Mouse (Mus musculus) CH12.LX (cell line): ENCODE data around the gene Mag. TPM values are rescaled to one million over a fixed set of nuclear protein-coding genes. Genes with fewer than 3 reads are reported as not detected.
"Not testable (repeated sequence)": the region's sequence is repeated elsewhere in the genome, so short reads cannot be mapped to it uniquely, and the experiment has no call there.

Experiments used
- DNase-seq: peaks from one replicate; pipeline ENCODE4 v3.0.0-alpha.2; 2013; ENCODE audit errors: extremely low read depth
- H3K27ac ChIP-seq: 2 replicates; pipeline ENCODE4 v1.5.1; 2012; ENCODE audit warnings: low read depth, mild to moderate bottlenecking, control low read depth, moderate library complexity; ENCODE audit not compliant: insufficient read depth
- H3K27me3 ChIP-seq: replicated peaks from 2 replicates; pipeline ENCODE3; 2012; ENCODE audit warnings: inconsistent platforms
- H3K36me3 ChIP-seq, 2 experiments: replicated peaks in 1 of 2; 2 replicates each; pipeline versions ENCODE3 to v1.6.1; 2012; ENCODE audit warnings: inconsistent platforms in 1 of 2, low read length in 1 of 2, mild to moderate bottlenecking in 1 of 2, mixed read lengths in 1 of 2, moderate library complexity in 1 of 2; ENCODE audit not compliant: control insufficient read depth in 1 of 2, insufficient read depth in 1 of 2
- H3K4me1 ChIP-seq, 2 experiments: 2 replicates each; pipeline ENCODE4 v1.6.1; 2012; ENCODE audit warnings: inconsistent platforms in 1 of 2, moderate library complexity in 1 of 2; ENCODE audit not compliant: insufficient read depth in 2 of 2, control insufficient read depth in 1 of 2
- H3K4me2 ChIP-seq: 2 replicates; pipeline ENCODE4 v1.6.1; 2012; ENCODE audit warnings: low read depth, mild to moderate bottlenecking, control low read depth; ENCODE audit not compliant: poor library complexity, insufficient read depth, severe bottlenecking
- H3K4me3 ChIP-seq, 3 experiments: fragments of 150-350 bp in 1 of 3; sonication (generic) in 1 of 3; replicated peaks in 1 of 3; 2 replicates each; pipeline versions ENCODE3 to v1.5.1; 2011 to 2012; ENCODE audit warnings: low read depth in 2 of 3, low read length in 2 of 3, mild to moderate bottlenecking in 2 of 3, moderate library complexity in 2 of 3, control low read depth in 1 of 3, improper control_type of control experiment in 1 of 3, inconsistent platforms in 1 of 3, mixed read lengths in 1 of 3; ENCODE audit not compliant: poor library complexity in 1 of 3
- H3K79me2 ChIP-seq: replicated peaks from 2 replicates; pipeline ENCODE4 v1.6.1; 2012; ENCODE audit warnings: mild to moderate bottlenecking, moderate library complexity; ENCODE audit not compliant: control insufficient read depth, poor library complexity, insufficient read depth, severe bottlenecking; ENCODE audit errors: extremely low read depth
- H3K9ac ChIP-seq: 2 replicates; pipeline ENCODE4 v1.6.1; 2012; ENCODE audit warnings: low read depth, mild to moderate bottlenecking, control low read depth, moderate library complexity; ENCODE audit not compliant: insufficient read depth
- H3K9me3 ChIP-seq: replicated peaks from 2 replicates; pipeline ENCODE3; 2012; ENCODE audit warnings: low read length, inconsistent platforms, mixed read lengths
- E2F4 ChIP-seq: IDR thresholded peaks from 2 replicates; pipeline ENCODE4 v1.6.1; 2011; ENCODE audit warnings: low read depth, low read length, improper control_type of control experiment; ENCODE audit not compliant: insufficient replicate concordance
- EP300 ChIP-seq: IDR thresholded peaks from 2 replicates; pipeline ENCODE4 v1.6.1; 2011; ENCODE audit warnings: low read length, improper control_type of control experiment
- IRF4 ChIP-seq: IDR thresholded peaks from 2 replicates; pipeline ENCODE4 v1.6.1; 2014; ENCODE audit warnings: low read depth, mild to moderate bottlenecking, inconsistent platforms, low read length, improper control_type of control experiment
- JUND ChIP-seq: conservative IDR thresholded peaks from 2 replicates; pipeline ENCODE4 v1.6.1; 2011; ENCODE audit warnings: low read depth, low read length, improper control_type of control experiment
- MYC ChIP-seq: IDR thresholded peaks from 2 replicates; pipeline ENCODE4 v1.6.1; 2011; ENCODE audit warnings: low read depth, mild to moderate bottlenecking, improper control_type of control experiment, low read length
- NRF1 ChIP-seq: IDR thresholded peaks from 2 replicates; pipeline ENCODE4 v1.6.1; 2014; ENCODE audit warnings: low read depth, mild to moderate bottlenecking, inconsistent platforms, low read length, improper control_type of control experiment, moderate library complexity
- POLR2AphosphoS2 ChIP-seq: IDR thresholded peaks from 2 replicates; pipeline ENCODE4 v1.6.1; 2011; ENCODE audit warnings: low read depth, low read length, improper control_type of control experiment
- RAD21 ChIP-seq: IDR thresholded peaks from 2 replicates; pipeline ENCODE4 v1.6.1; 2011; ENCODE audit warnings: low read depth, mild to moderate bottlenecking, low read length, improper control_type of control experiment, moderate library complexity
- RCOR1 ChIP-seq: conservative IDR thresholded peaks from 2 replicates; pipeline ENCODE4 v1.6.1; 2012; ENCODE audit warnings: low read depth, mild to moderate bottlenecking, inconsistent platforms, low read length, improper control_type of control experiment
- SMC3 ChIP-seq: IDR thresholded peaks from 2 replicates; pipeline ENCODE4 v1.6.1; 2011; ENCODE audit warnings: low read depth, low read length, improper control_type of control experiment
- USF1 ChIP-seq: IDR thresholded peaks from 2 replicates; pipeline ENCODE4 v1.6.1; 2014; ENCODE audit warnings: low read depth, mild to moderate bottlenecking, inconsistent platforms, low read length, improper control_type of control experiment
- USF2 ChIP-seq: conservative IDR thresholded peaks from 2 replicates; pipeline ENCODE4 v1.6.1; 2011; ENCODE audit warnings: low read depth, low read length, improper control_type of control experiment
- ZC3H11A ChIP-seq: IDR thresholded peaks from 2 replicates; pipeline ENCODE4 v1.6.1; 2012; ENCODE audit warnings: low read depth, mild to moderate bottlenecking, inconsistent platforms, low read length, improper control_type of control experiment
- dilution Hi-C: fragments of 300-500 bp; cut with MboI; formaldehyde crosslinking; loops from 2 replicates; pipeline ENCODE4 v1.14.3; 2020; ENCODE audit warnings: low sequenced_read_pairs; ENCODE audit not compliant: extremely low pct_unique_long_range_greater_than_20kb, extremely low pct_ligation_motif_present
- in situ Hi-C: fragments of 300-500 bp; cut with MboI; formaldehyde crosslinking; loops from 3 replicates; pipeline ENCODE4 v1.14.3; 2019; ENCODE audit warnings: low sequenced_read_pairs, low pct_ligation_motif_present, low pct_unique_long_range_greater_than_20kb, mixed read lengths
- polyA plus RNA-seq: library from polyadenylated mRNA; unstranded; fragments of >175 nt; gene quantifications from 2 replicates; pipeline ENCODE4 v1.2.1, GENCODE M21; 2012; ENCODE audit warnings: low read depth; ENCODE audit not compliant: insufficient read length
- total RNA-seq, 2 experiments: library from RNA; depleted of rRNA; stranded (reverse); fragments of 300-350 nt in 1 of 2; fragments of >200 nt in 1 of 2; gene quantifications; 2 replicates each; pipeline ENCODE4 v1.2.3; 2012 to 2014

Gene Mag
- total and polyA plus RNA-seq, 3 experiments: 0.04 TPM; not detected in 2

GRCm38 (mm10) chr7:30943909-30944635, 29.4 kb upstream of the Mag start, which contains the start of gene Hamp:
Gene Hamp, minus strand, starts transcription at chr7:30944032.
- Histone ChIP-seq H3K27me3 (no peaks in the 10 kb centered on the region), H3K36me3 (peaks cover 21 to 24% of the 10 kb centered on the region in 2 experiments), H3K9ac (no peak within 1 kb of the TSS), H3K4me3 (no peak within 1 kb of the TSS), H3K27ac (no peak within 1 kb of the TSS), H3K4me2 (no peak within 1 kb of the TSS), H3K9me3 (no peaks in the 10 kb centered on the region), H3K79me2 (no peaks in the 10 kb centered on the region), H3K4me1 (peaks cover 0 to 6% of the 10 kb centered on the region in 2 experiments; a peak in 1 of 4 replicates)
- DNase-seq: no peak
- in situ Hi-C loops: no loop called here
- TF ChIP-seq E2F4 (no peak), USF1 (no peak), MYC (no peak), IRF4 (no peak), USF2 (no peak), ZC3H11A (no peak), NRF1 (no peak), JUND (no peak), RCOR1 (no peak), EP300 (no peak), RAD21 (no peak), SMC3 (no peak), POLR2AphosphoS2 (no peak)
- TF ChIP-seq, all 38 proteins: peak for 0
- dilution Hi-C loops: no loop called here

GRCm38 (mm10) chr7:30942365-30942764, 27.7 kb upstream of the Mag start:
- DNase-seq, in situ Hi-C loops, H3K27me3 ChIP-seq, H3K9me3 ChIP-seq, H3K4me1 ChIP-seq, H3K9ac ChIP-seq, dilution Hi-C loops, H3K79me2 ChIP-seq, H3K27ac ChIP-seq, H3K4me2 ChIP-seq, H3K4me3 ChIP-seq: not testable (repeated sequence)
- peaks cover 11 to 17% of the 10 kb centered on the region in 2 experiments for H3K36me3 ChIP-seq

DNA sequence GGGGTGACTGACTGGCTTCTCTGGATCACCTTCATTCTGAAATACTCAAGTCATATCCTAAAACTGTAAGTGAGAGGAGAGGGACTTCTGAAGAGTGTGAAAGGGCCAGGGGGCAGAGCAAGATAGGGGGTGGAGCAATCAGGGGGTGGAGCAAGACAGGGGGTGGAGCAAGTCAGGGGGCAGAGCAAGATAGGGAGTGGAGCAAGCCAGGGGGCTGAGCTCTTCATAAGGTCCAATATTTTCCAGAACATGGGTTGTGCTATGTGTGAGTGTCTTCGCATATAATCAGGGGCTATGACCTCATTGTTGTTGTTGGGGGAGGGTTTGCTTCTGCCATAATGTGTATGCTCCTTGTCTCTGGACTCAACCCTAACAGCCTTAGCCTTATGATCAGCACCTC, 25.4 kb upstream of the Mag start:
- in situ Hi-C loops, H3K4me3 ChIP-seq, H3K4me2 ChIP-seq, H3K79me2 ChIP-seq, H3K36me3 ChIP-seq, dilution Hi-C loops, H3K9ac ChIP-seq, H3K27me3 ChIP-seq, H3K27ac ChIP-seq, DNase-seq, H3K9me3 ChIP-seq: not testable (repeated sequence)
- H3K4me1 ChIP-seq: peaks cover 7 to 14% of the 10 kb centered on the region in 2 experiments
